In the genomic region with DNA sequence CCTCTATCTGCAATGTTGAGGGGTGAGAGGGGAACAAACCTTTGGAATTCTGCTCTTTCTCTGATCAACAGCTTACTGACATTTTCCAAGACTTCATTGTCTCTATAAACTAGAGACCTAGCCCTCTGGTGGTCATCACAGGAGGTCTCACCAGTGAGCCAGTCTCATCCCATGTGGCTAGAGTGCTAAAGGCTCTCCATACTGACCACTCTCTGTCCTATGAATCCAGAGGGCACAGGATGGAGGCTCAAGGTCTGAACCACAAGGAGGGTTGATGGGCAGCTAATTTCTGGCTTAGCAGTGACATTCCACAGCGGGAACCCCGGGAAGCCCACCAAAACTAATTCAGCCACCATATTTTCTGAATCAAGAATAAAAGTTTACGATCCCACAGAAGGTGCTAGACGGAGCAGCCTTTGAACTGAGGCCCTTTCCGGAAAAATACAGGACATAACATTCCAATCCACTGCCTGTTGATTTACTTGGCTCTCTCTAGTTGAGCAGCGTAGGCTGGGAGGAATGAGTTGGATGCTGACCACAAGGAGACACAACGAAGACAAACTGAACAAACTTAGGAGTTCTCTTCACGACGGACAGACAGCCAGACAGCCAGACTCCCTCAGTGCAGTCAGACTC, we compare ENCODE assay signal across 23 mouse cellular contexts. TPM values are rescaled to one million over a fixed set of nuclear protein-coding genes. Genes with fewer than 3 reads are reported as not detected.
"Had no signal": no experiment of that assay in that cellular context is flagged by ENCODE, and none has a peak within 500 bp of the region (broad histone marks: within the 10 kb centered on the region; RNA-seq: fewer than 3 reads in every experiment).

No protein-coding gene starts in this region.

- ATAC-seq: intestine, embryonic 15.5 days; liver, postnatal 0 days; lung, postnatal 0 days; midbrain, embryonic 15.5 days had no signal

- DNase-seq: kidney, adult 11 months; kidney, postnatal 10 days; left cerebral cortex, postnatal 4 days; liver, postnatal 0 days; lung, embryonic 14.5 days; right cerebral cortex, adult 18-20 months; right cerebral cortex, postnatal 14 days; right cerebral cortex, postnatal 4 days; thymus, adult 2 months; thymus, postnatal 14 days; thymus, postnatal 4 days had no signal

- H3K36me3 ChIP-seq: intestine, embryonic 15.5 days; limb, embryonic 15.5 days; midbrain, embryonic 12.5 days; midbrain, embryonic 15.5 days; neural tube, embryonic 12.5 days; neural tube, embryonic 15.5 days had no signal

- H3K9me3 ChIP-seq: intestine, embryonic 15.5 days; limb, embryonic 15.5 days; midbrain, embryonic 12.5 days; midbrain, embryonic 15.5 days; neural tube, embryonic 12.5 days; neural tube, embryonic 15.5 days had no signal

- H3K27me3 ChIP-seq: intestine, embryonic 15.5 days; limb, embryonic 15.5 days; midbrain, embryonic 12.5 days; midbrain, embryonic 15.5 days; neural tube, embryonic 12.5 days; neural tube, embryonic 15.5 days had no signal

- H3K4me1 ChIP-seq: intestine, embryonic 15.5 days; midbrain, embryonic 12.5 days; midbrain, embryonic 15.5 days had no signal

- H3K4me2 ChIP-seq: intestine, embryonic 15.5 days; limb, embryonic 15.5 days; liver, embryonic 11.5 days; lung, embryonic 14.5 days; midbrain, embryonic 12.5 days; midbrain, embryonic 15.5 days; neural tube, embryonic 12.5 days; neural tube, embryonic 15.5 days had no signal

- H3K4me3 ChIP-seq: intestine, embryonic 15.5 days; limb, embryonic 15.5 days; midbrain, embryonic 12.5 days; midbrain, embryonic 15.5 days; neural tube, embryonic 12.5 days; neural tube, embryonic 15.5 days had no signal

- H3K9ac ChIP-seq: intestine, embryonic 15.5 days; limb, embryonic 15.5 days; liver, embryonic 14.5 days; liver, postnatal 0 days; lung, embryonic 14.5 days; midbrain, embryonic 12.5 days; midbrain, embryonic 15.5 days; neural tube, embryonic 12.5 days; neural tube, embryonic 15.5 days had no signal

- H3K27ac ChIP-seq: intestine, embryonic 15.5 days; limb, embryonic 15.5 days; liver, embryonic 14.5 days; macrophage; midbrain, embryonic 12.5 days; midbrain, embryonic 15.5 days; neural tube, embryonic 12.5 days; neural tube, embryonic 15.5 days; stomach, postnatal 0 days had no signal

RNA-seq across cellular contexts. Expression of a gene that starts 45.4 kb away (rescaled TPM):
- polyA plus RNA-seq: large intestine, adult 2 months; liver, embryonic 11.5 days; liver, postnatal 0 days; lung, postnatal 0 days; macrophage; stomach, postnatal 0 days had no signal
